In the genomic region with DNA sequence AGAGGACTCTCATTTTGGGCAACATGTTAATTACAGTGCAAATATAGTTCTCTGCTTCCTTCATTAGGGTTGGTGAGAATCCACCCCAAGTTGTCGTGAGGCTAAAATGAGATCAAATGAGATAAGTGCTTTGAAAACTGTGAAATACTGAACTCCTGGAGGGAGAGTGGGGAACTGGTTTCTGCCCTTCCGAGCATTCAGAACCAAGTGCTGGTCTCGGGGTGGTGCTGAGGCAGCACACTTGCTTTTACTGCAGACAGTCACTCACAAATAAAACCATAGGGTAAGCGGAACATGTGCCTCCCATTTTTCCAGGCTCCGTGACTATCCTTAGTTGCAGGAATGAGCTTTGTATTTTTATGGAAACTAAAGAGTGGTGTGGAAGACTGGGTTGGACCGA, we compare ENCODE assay signal across 24 mouse cellular contexts. TPM values are rescaled to one million over a fixed set of nuclear protein-coding genes. Genes with fewer than 3 reads are reported as not detected.
"Had no signal": no experiment of that assay in that cellular context is flagged by ENCODE, and none has a peak within 500 bp of the region (broad histone marks: within the 10 kb centered on the region; RNA-seq: fewer than 3 reads in every experiment).

No protein-coding gene starts in this region.

- DNase-seq: gastrocnemius, postnatal 14 days; gastrocnemius, postnatal 36 days; heart, adult 18-20 months; heart, postnatal 10 days; heart, postnatal 36 days; kidney, adult 11 months; kidney, adult 2 months; kidney, adult 9 months; kidney, postnatal 14 days; kidney, postnatal 36 days; layer of hippocampus, adult 9-11 months; layer of hippocampus, postnatal 36 days; left cerebral cortex, postnatal 4 days had no signal

RNA-seq across cellular contexts. Expression of a gene that starts 26.7 kb away (rescaled TPM):
- total RNA-seq: gastrocnemius, adult 18-20 months; gastrocnemius, adult 8-10 months; hematopoietic stem cell, adult 5-6 weeks; liver, adult 2 months had no signal

RNA-seq across cellular contexts. Expression of a gene that starts 50.7 kb away (rescaled TPM):
- total RNA-seq: gastrocnemius, adult 18-20 months; gastrocnemius, adult 8-10 months; gastrocnemius, postnatal 14 days; gastrocnemius, postnatal 36 days; heart, adult 18-20 months; heart, postnatal 10 days; heart, postnatal 36 days; layer of hippocampus, adult 18-20 months; layer of hippocampus, adult 8-10 months; layer of hippocampus, postnatal 14 days; layer of hippocampus, postnatal 36 days; left cerebral cortex, adult 18-20 months; left cerebral cortex, adult 8-10 months; left cerebral cortex, postnatal 10 days; left cerebral cortex, postnatal 25 days; left cerebral cortex, postnatal 4 days; liver, adult 2 months had no signal
